Mouse (Mus musculus) intestine, postnatal 0 days (tissue): Measurements from ENCODE around the gene Fads6. TPM values are rescaled to one million over a fixed set of nuclear protein-coding genes. Genes with fewer than 3 reads are reported as not detected.

Experiments used
- ATAC-seq: fragments of 200-750 bp; cut with Nextera tagmentation; 2 replicates; pipeline ENCODE4 v1.8.0; 2017; ENCODE audit warnings: mild to moderate bottlenecking, moderate TSS enrichment, moderate library complexity
- H3K27ac ChIP-seq: fragments of 300-500 bp; sonication (generic); 2 replicates; pipeline ENCODE4 v1.5.1; 2014; ENCODE audit warnings: mild to moderate bottlenecking, low read depth, low read length, moderate library complexity
- H3K27me3 ChIP-seq: fragments of 300-500 bp; sonication (generic); replicated peaks from 2 replicates; pipeline ENCODE4 v1.6.1; 2014; ENCODE audit warnings: low read length, mixed read lengths; ENCODE audit not compliant: control insufficient read depth, insufficient read depth
- H3K36me3 ChIP-seq: fragments of 300-500 bp; sonication (generic); 2 replicates; pipeline ENCODE4 v1.6.1; 2014; ENCODE audit warnings: mild to moderate bottlenecking, moderate library complexity; ENCODE audit not compliant: control insufficient read depth, insufficient read depth
- H3K4me1 ChIP-seq: fragments of 300-500 bp; sonication (generic); replicated peaks from 2 replicates; pipeline ENCODE4 v1.6.1; 2014; ENCODE audit warnings: antibody characterized with exemption, low read length, mixed read lengths; ENCODE audit not compliant: control insufficient read depth, insufficient read depth
- H3K4me2 ChIP-seq: fragments of 300-500 bp; sonication (generic); replicated peaks from 2 replicates; pipeline ENCODE4 v1.6.1; 2014; ENCODE audit warnings: low read depth, mild to moderate bottlenecking, moderate library complexity
- H3K4me3 ChIP-seq: fragments of 300-500 bp; sonication (generic); 2 replicates; pipeline ENCODE4 v1.5.1; 2014; ENCODE audit warnings: low read depth, low read length
- H3K9ac ChIP-seq: fragments of 300-500 bp; sonication (generic); 2 replicates; pipeline ENCODE4 v1.6.1; 2014; ENCODE audit warnings: mild to moderate bottlenecking, low read depth, low read length
- H3K9me3 ChIP-seq: fragments of 300-500 bp; sonication (generic); 2 replicates; pipeline ENCODE4 v1.6.1; 2016; ENCODE audit warnings: mixed run types; ENCODE audit not compliant: control insufficient read depth
- CTCF ChIP-seq: sonication (generic); IDR thresholded peaks from 2 replicates; pipeline ENCODE4 v1.5.1; 2016; ENCODE audit warnings: low read depth, mild to moderate bottlenecking, control low read depth, antibody characterized with exemption, moderate library complexity
- WGBS: fragments of 180-500 bp; shearing (Covaris S2); extraction: QIAGEN DNeasy Blood & Tissue Kit; methylation state at CpG from one replicate; pipeline ENCODE4 v1.1.7; 2014; 5-methylcytosine and 5-hydroxymethylcytosine counted together
- polyA plus RNA-seq: library from polyadenylated mRNA; unstranded; fragments of >200 nt; fragmentation: Nextera tagmentation; extraction: Ambion mirVana; gene quantifications from 2 replicates; pipeline ENCODE4 v1.2.1, GENCODE M21; 2015

Gene Fads6
- polyA plus RNA-seq, 1 experiment from 2014 or later: 0.26 TPM

DNA sequence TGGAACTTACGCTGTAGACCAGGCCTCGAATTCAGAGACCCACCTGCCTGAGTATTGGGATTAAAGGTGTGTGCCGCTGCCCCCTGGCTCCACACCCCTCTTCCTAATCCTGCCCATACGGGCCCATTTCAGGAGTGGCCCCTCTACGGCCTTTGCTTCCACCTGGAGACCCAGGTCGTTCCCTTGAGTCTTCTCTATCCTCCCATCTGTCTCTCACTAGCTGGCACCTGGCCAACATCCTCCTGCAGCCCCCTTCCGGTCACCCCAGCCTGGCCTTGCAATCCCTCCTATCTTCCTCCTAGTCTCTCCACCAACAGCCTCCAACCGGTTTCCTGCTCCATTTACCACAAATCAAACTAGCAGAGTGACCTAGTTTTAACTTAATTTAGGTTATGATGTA is 7.6 kb downstream of the Fads6 start:
- ATAC-seq: no peak

DNA sequence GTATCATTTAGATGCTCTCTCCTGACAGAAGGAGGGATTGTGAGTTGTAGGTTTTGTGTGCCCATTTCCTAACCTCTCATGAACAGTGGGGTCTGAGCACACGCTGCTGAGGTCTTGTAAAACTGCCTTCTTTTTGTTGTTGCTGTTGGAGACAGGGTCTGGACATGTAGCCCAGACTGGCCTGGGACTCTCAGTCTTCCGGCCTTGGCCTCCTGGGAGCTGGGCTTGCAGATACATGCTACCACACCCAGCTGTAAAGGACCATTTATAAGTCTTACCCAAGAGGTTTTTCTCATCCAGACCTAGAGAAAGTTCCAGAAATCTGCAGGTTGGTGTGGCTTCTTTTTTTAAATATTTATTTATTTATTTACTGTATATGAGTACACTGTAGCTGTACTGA is 9.2 kb downstream of the Fads6 start:
- Histone ChIP-seq H3K9me3 (no peaks in the 10 kb centered on the region), H3K4me1 (0 out of 2 replicates have a peak, but pooled peaks cover 3% of the 10 kb centered on the region), H3K4me3 (no peak overlapping the region), H3K9ac (no peak overlapping the region), H3K27ac (no peak overlapping the region), H3K27me3 (no peaks in the 10 kb centered on the region), H3K4me2 (no peak overlapping the region), H3K36me3 (no peaks in the 10 kb centered on the region; the same call in 1 of the 2 replicates)
- ATAC-seq: no peak
- no peak for TF ChIP-seq CTCF
- 79% methylated on average over 2 of the region's 2 CpGs for WGBS

More for the DNA sequence above, 7.6 kb downstream of the Fads6 start:
- H3K27ac ChIP-seq: no peak overlapping the region
- TF ChIP-seq CTCF: no peak
- no peak overlapping the region for H3K4me2 ChIP-seq
- no peak overlapping the region for H3K4me3 ChIP-seq
- WGBS: 68% methylated on average over 8 of the region's 8 CpGs
- no peak overlapping the region for H3K9ac ChIP-seq
- H3K9me3 ChIP-seq: no peaks in the 10 kb centered on the region
- H3K4me1 ChIP-seq: 0 out of 2 replicates have a peak, but pooled peaks cover 3% of the 10 kb centered on the region
- H3K27me3 ChIP-seq: no peaks in the 10 kb centered on the region
- no peaks in the 10 kb centered on the region for H3K36me3 ChIP-seq

DNA sequence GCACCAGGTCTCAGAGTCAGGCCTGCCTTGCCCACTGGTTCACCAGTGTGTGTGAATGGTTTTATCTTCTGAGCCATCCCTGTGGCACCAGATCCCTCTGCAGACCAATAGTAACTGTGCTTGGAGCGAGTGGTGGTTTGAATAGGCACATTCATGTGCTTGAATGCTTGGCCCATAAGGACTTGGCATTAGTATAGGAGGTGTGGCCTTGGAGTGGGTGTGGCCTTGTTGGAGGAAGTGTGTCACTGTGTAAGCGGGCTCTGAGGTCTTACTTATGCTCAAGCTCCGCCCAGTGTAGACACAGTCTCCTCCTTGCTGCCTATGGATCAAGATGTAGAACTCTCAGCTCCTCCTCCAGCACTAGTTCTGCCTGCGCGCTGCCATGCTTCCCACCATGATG is 10.1 kb downstream of the Fads6 start:
- no peak for ATAC-seq
- no peak for TF ChIP-seq CTCF
- WGBS: 79% methylated on average over 5 of the region's 5 CpGs
- H3K4me1 ChIP-seq: no peaks in the 10 kb centered on the region
- no peak overlapping the region for H3K27ac ChIP-seq
- H3K36me3 ChIP-seq: no peaks in the 10 kb centered on the region; the same call in 1 of the 2 replicates
- no peak overlapping the region for H3K4me2 ChIP-seq
- H3K9ac ChIP-seq: no peak overlapping the region
- H3K9me3 ChIP-seq: no peaks in the 10 kb centered on the region
- no peak overlapping the region for H3K4me3 ChIP-seq
- no peaks in the 10 kb centered on the region for H3K27me3 ChIP-seq

DNA sequence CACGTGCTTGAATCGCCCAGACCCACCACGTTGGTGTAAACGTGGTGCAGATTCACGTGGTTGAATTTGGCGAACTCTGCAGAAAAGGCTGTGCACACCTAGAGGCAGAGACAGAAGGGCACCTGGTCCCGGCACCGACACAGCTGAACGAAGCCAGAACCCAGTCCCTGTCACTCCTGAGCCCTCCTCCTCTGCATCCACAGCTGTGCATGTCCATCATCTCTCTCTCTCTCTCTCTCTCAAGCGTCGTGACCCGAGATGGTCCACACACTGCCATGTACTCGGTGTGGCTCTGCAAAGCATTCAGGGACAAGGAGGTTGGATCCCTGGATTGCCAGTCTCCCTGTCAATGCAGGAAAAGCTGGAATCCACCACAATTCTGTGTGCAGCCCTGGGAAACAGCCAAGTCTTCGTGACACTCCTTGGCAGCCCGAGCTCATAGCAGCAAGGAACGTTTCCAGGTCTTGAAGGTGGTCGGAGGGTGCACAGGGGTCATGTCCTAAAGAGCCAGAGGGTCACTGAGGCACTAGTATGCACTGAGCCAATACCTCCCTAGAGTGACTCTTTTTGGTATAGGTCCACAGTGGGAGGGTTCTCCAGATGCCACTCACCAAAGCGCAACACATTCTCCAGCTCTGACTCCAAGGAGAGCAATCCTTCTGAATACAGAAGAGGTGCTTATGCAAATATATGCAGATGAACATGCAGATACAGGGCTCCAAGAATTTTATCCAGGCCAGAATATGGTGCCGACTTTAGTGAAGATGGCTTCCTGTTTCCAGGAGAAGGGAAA is 11.1 kb downstream of the Fads6 start:
- no peak overlapping the region for H3K9ac ChIP-seq
- no peak for ATAC-seq
- WGBS: 76% methylated on average over 19 of the region's 19 CpGs

DNA sequence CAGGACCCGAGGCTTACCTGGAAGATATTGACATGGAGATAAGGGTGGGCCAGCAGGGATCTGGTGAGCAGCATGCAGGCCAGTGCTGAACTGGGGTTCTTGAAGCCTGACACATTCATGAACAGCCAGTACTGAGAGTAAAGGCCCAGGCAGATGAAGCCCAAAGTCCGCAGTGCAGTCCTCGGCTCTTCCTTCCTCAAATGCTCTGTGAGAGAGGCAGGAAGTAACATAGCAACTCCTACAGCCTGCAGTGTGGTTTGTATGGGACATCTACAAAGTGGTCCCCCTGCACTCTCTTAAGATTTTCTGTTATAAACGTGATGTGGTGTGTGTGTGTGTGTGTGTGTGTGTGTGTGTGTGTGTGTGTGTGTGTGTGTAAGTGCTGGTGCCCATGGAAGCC is 12.2 kb downstream of the Fads6 start:
- no peaks in the 10 kb centered on the region for H3K9me3 ChIP-seq
- no peak overlapping the region for H3K9ac ChIP-seq
- no peaks in the 10 kb centered on the region for H3K4me1 ChIP-seq
- WGBS: 41% methylated on average over 4 of the region's 4 CpGs
- no peak for TF ChIP-seq CTCF
- H3K4me2 ChIP-seq: no peak overlapping the region
- H3K27me3 ChIP-seq: no peaks in the 10 kb centered on the region
- no peak overlapping the region for H3K27ac ChIP-seq
- no peak for ATAC-seq
- H3K4me3 ChIP-seq: no peak overlapping the region
- no peaks in the 10 kb centered on the region; the same call in 1 of the 2 replicates for H3K36me3 ChIP-seq

More for the DNA sequence above, 11.1 kb downstream of the Fads6 start:
- H3K27me3 ChIP-seq: no peaks in the 10 kb centered on the region
- H3K4me2 ChIP-seq: no peak overlapping the region
- H3K4me3 ChIP-seq: no peak overlapping the region
- H3K36me3 ChIP-seq: no peaks in the 10 kb centered on the region; the same call in 1 of the 2 replicates
- no peak overlapping the region for H3K27ac ChIP-seq
- TF ChIP-seq CTCF: no peak
- no peaks in the 10 kb centered on the region for H3K9me3 ChIP-seq
- no peaks in the 10 kb centered on the region for H3K4me1 ChIP-seq

DNA sequence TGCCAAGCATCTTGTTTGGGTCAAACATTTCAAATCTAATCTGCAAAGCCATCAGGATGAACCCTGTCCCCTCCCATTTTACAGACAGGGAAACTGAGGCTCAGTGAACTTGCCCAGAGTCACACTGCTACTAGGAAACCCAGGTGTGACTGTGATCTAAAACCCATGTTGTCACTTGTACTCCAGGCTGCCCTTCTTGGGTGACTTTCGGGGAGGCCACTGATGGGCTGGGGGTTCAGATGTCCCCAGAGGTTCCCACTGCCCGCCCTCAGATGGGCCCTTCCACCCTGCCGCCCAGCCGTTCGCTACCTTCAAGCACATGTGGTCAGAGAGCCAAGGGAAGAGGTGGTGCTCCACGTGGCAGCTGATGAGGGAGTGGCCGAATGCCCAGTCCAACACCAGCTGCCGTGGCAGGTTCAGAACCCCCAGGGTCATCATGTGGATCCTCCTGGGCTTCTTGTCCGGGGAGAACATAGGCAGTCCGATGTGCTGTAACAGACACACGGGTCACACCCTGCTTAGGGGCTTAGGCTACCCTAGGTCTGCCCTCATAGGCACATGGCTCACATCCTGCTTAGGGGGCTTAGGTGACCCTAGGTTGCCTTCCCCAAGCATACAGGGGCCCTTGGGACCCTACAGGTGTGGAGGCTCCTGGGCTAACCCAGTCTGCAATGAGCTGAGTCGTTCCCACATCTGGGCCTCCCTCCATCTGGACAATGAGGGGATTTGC is 13.4 kb downstream of the Fads6 start:
- Histone ChIP-seq H3K27me3 (no peaks in the 10 kb centered on the region), H3K4me2 (no peak overlapping the region), H3K4me1 (no peaks in the 10 kb centered on the region), H3K9ac (no peak overlapping the region), H3K36me3 (no peaks in the 10 kb centered on the region; the same call in 1 of the 2 replicates), H3K27ac (no peak overlapping the region), H3K4me3 (no peak overlapping the region), H3K9me3 (no peaks in the 10 kb centered on the region)
- TF ChIP-seq CTCF: no peak
- 84% methylated on average over 12 of the region's 12 CpGs for WGBS
- no peak for ATAC-seq
